Mouse (Mus musculus) embryonic stem cell, embryonic (primary cell): ENCODE measurements around the gene Slc22a20.

ENCODE experiments used
- CTCF ChIA-PET, 4 experiments: fragments of 300-600 bp in 2 of 4; fragments of 350-600 bp in 2 of 4; sonication (Branson Sonifier 250); formaldehyde crosslinking; loops; one replicate each; lab custom pipeline; 2022; ENCODE audit warnings: inconsistent platforms in 2 of 4; lab: Charles Lee
- POLR2A ChIA-PET, 4 experiments: fragments of 300-600 bp in 2 of 4; fragments of 350-600 bp in 2 of 4; sonication (Branson Sonifier 250); formaldehyde crosslinking; loops; one replicate each; lab custom pipeline; 2022; ENCODE audit warnings: antibody characterized with exemption in 4 of 4, inconsistent platforms in 1 of 4; lab: Charles Lee

Slc22a20 gene

GRCm38 (mm10) chr19:5986043-5986442, at the start of gene Slc22a20:
Gene Slc22a20, minus strand, starts transcription at chr19:5986143.
- POLR2A ChIA-PET, result interaction anchor here in 3 of 4 experiments (0.5 to 2.1 kb wide), 7 partner anchors 25 to 432 kb away, joined by 3 to 6 read pairs (median 3); partner anchors contain the start of genes Capn1 (in 1 of the 3) and Sac3d1 (in 1 of the 3)
- CTCF ChIA-PET, result interaction anchor here in 1 of 4 experiments (0.5 to 1.3 kb wide), 2 partner anchors 32 to 168 kb away, joined by 3 read pairs; no protein-coding TSS in a partner anchor

- ChIA-PET POLR2A (interaction anchor here in 3 of 4 experiments (0.5 to 3.2 kb wide), 28 partner anchors 7 to 343 kb away, joined by 3 to 37 read pairs (median 6); partner anchors contain the start of genes Capn1 (in 3 of the 3), Cdca5 (in 2 of the 3), Syvn1 (in 2 of the 3) and Zfpl1 (in 2 of the 3)), CTCF (interaction anchor here in 2 of 4 experiments (0.5 to 2.2 kb wide), 9 partner anchors 12 to 365 kb away, joined by 3 to 15 read pairs (median 7); partner anchors contain the start of gene Capn1 (in 1 of the 2))
Measured at GRCm38 (mm10) chr19:6030520-6031280, 44.8 kb upstream of the Slc22a20 start.

DNA sequence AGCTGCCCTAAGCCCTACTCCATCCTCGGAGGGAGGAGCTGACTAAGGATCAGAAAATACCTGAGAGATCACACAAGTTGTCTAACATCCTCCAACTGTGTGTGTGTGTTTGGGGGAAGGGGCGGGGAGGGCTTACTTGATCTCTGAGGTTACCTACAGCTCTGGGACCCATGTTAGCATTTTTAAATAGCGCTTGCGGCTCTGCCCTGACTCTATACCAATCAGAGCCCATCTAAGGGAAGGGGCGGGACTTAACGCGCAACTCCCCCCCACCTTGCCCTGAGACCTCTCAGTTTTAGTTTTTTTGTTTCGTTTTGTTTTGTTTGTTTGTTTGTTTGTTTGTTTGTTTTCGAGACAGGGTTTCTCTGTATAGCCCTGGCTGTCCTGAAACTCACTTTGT, 43.5 kb upstream of the Slc22a20 start:
- ChIA-PET POLR2A (interaction anchor here (0.6 to 3.2 kb wide), 35 partner anchors 8 to 1239 kb away, joined by 3 to 37 read pairs (median 3); partner anchors contain the start of genes Capn1 (in 3 of the 4), Cdca5 (in 2 of the 4), Snx15 (in 2 of the 4) and Syvn1 (in 2 of the 4)), CTCF (interaction anchor here (0.6 to 2.2 kb wide), 16 partner anchors 11 to 1088 kb away, joined by 3 to 10 read pairs (median 5); partner anchors contain the start of genes Capn1 (in 2 of the 4), Snx15 (in 1 of the 4) and Syvn1 (in 1 of the 4))

DNA sequence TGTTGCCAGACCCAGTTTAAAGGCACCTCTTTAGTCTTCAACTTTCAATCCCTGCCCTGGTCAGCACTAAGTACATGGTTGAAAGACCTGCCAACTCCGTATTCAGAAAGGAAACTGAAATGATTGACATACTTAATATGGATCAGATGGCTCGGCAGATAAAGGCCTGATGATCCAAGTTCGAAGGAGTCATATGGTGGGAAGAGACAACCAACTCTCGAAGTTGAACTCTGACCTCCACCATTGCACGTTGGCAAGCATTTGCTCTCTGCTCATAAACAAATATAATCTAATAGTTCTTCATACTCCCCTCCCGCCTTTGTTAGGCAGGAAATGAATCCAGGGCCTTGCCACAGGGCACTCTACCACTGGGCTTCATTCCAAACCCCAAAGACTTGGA, 43.0 kb upstream of the Slc22a20 start:
- POLR2A ChIA-PET, result interaction anchor here in 3 of 4 experiments (0.6 to 3.2 kb wide), 20 partner anchors 9 to 1239 kb away, joined by 3 to 37 read pairs (median 4); partner anchors contain the start of genes Capn1 (in 3 of the 3), Cdca5 (in 2 of the 3), Zfpl1 (in 2 of the 3) and Znhit2 (in 2 of the 3)

GRCm38 (mm10) chr19:6023930-6024329, 38.0 kb upstream of the Slc22a20 start:
- ChIA-PET POLR2A (interaction anchor here in 3 of 4 experiments (0.6 to 2.3 kb wide), 13 partner anchors 9 to 220 kb away, joined by 3 to 9 read pairs (median 3); partner anchors contain the start of genes Snx15 (in 1 of the 3), Syvn1 (in 1 of the 3) and Tm7sf2 (in 1 of the 3)), CTCF (interaction anchor here in 1 of 4 experiments (1.1 kb wide), 1 partner anchor 44 kb away, joined by 3 read pairs; no protein-coding TSS in a partner anchor)

More for the DNA sequence above, 43.0 kb upstream of the Slc22a20 start:
- CTCF ChIA-PET, result interaction anchor here (0.6 to 2.2 kb wide), 11 partner anchors 11 to 1089 kb away, joined by 3 to 7 read pairs (median 5); partner anchors contain the start of genes Snx15 (in 1 of the 4) and Syvn1 (in 1 of the 4)

DNA sequence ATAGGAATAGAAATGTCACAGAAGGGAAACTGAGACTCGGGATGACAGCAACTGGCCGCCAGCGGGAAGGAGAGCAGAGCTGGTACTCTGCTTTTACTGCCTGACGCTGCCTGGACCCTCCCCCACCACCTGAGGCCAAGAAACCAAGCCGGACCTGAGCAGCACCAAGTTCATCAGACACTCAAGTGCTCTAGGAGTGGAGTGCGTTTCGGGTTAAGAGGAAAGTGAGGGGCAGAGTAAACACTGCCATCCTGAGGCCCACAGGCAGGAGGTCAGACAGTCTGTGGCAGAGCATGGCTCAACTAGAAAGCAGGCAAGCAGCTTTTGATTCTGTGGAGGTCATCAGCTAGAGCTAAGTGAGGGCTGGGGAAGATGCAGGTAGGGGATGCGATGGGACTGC, 37.1 kb upstream of the Slc22a20 start:
- CTCF ChIA-PET, result interaction anchor here in 3 of 4 experiments (0.5 to 1.1 kb wide), 4 partner anchors 44 to 203 kb away, joined by 3 to 5 read pairs (median 4); partner anchors contain the start of gene Gpha2 (in 1 of the 3)

GRCm38 (mm10) chr19:6020276-6020675, 34.3 kb upstream of the Slc22a20 start:
- CTCF ChIA-PET, result interaction anchor here in 2 of 4 experiments (0.6 to 2.7 kb wide), 2 partner anchors 55 to 1371 kb away, joined by 3 to 21 read pairs; partner anchors contain the start of gene Pola2 (in 1 of the 2)
- POLR2A ChIA-PET, result interaction anchor here (0.6 to 4.4 kb wide), 17 partner anchors 10 to 725 kb away, joined by 3 to 37 read pairs (median 4); partner anchors contain the start of genes Cdca5 (in 2 of the 4), Pola2 (in 2 of the 4), Zfpl1 (in 2 of the 4) and Sf3b2 (in 1 of the 4)

More for the DNA sequence above, 37.1 kb upstream of the Slc22a20 start:
- POLR2A ChIA-PET, result interaction anchor here in 3 of 4 experiments (0.6 to 2.3 kb wide), 20 partner anchors 8 to 219 kb away, joined by 3 to 9 read pairs (median 4); partner anchors contain the start of genes Tm7sf2 (in 2 of the 3), Pola2 (in 1 of the 3), Snx15 (in 1 of the 3) and Syvn1 (in 1 of the 3)

DNA sequence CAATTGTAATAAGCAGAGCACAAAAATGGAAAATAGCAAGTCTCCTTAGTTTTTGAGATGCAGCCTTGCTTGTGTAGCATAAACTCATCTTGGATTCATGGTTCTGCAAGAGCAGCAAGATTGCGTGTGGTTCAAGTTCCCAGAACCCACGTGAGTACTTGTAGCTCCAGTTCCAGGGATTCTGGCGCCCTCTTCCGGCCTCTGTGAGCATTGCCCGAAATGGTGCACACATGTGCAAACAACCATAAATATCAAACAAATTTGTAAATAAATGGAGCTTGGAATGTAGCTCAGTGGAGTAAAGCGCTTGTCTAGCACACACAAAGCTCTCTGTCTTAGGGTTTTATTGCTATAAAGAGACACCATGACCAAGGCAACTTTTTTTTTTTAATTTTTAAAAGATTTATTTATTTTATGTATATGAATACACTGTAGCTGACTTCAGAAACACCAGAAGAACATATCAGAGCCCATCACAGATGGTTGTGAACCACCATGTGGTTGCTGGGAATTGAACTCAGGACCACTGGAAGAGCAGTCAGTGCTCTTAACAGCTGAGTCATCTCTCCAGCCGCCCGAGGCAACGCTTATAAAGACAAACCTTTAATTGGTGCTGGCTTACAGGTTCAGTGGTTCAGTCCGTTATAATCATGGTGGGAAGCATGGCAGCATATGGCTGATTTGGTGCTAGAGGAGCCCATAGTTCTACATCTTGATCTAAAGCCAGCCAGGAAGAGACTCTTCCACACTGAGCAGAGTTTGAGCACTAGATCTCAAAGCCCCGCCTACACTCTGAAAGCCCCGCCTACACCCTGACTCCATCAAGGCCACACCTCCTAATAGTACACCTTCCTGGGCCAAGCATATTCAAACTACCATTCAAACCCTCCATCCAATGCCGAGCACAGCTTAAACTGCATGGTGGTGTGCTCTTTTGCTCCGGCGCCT, 32.5 kb upstream of the Slc22a20 start:
- ChIA-PET POLR2A (interaction anchor here (0.6 to 4.7 kb wide), 104 partner anchors 9 to 457 kb away, joined by 3 to 39 read pairs (median 4); partner anchors contain the start of genes Pola2 (in 3 of the 4), Syvn1 (in 3 of the 4), Tm7sf2 (in 3 of the 4) and Arl2 (in 2 of the 4)), CTCF (interaction anchor here (0.5 to 2.7 kb wide), 53 partner anchors 9 to 1287 kb away, joined by 3 to 21 read pairs (median 4); partner anchors contain the start of genes Pola2 (in 3 of the 4), Cdc42ep2 (in 2 of the 4), Syvn1 (in 2 of the 4) and Men1 (in 1 of the 4))

DNA sequence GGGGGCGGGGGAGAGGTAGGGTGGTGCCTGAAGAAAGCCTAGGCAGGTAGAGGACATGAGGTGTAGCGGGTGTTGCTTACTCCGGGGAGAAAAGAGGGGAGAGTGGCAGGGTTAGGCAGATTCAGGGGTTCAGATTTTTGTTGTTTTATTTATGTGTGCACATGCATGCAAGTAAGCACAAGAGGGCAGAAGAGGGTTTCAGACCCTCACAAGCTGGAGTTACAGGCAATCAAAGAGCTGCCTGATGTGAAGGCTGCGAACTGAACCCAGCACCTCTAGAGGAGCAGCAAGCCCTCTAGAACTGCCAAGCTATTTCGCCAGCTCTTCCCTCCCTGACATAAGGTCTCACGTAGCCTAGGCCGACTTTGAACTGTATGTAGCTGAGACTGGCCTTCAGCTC, 30.6 kb upstream of the Slc22a20 start:
- ChIA-PET POLR2A (interaction anchor here (0.6 to 4.7 kb wide), 75 partner anchors 8 to 529 kb away, joined by 3 to 23 read pairs (median 6); partner anchors contain the start of genes Cdc42ep2 (in 3 of the 4), Pola2 (in 3 of the 4), Syvn1 (in 2 of the 4) and Tm7sf2 (in 2 of the 4)), CTCF (interaction anchor here (0.6 to 3.4 kb wide), 40 partner anchors 9 to 317 kb away, joined by 3 to 58 read pairs (median 4); partner anchors contain the start of genes Pola2 (in 3 of the 4), Cdc42ep2 (in 2 of the 4), Snx15 (in 2 of the 4) and Arl2 (in 1 of the 4))

- POLR2A ChIA-PET, result interaction anchor here (0.5 to 4.7 kb wide), 128 partner anchors 8 to 591 kb away, joined by 3 to 23 read pairs (median 5); partner anchors contain the start of genes Syvn1 (in 4 of the 4), Cdc42ep2 (in 3 of the 4), Pola2 (in 3 of the 4) and Tm7sf2 (in 3 of the 4)
- CTCF ChIA-PET, result interaction anchor here (0.5 to 3.4 kb wide), 58 partner anchors 8 to 677 kb away, joined by 3 to 58 read pairs (median 4); partner anchors contain the start of genes Pola2 (in 4 of the 4), Arl2 (in 2 of the 4), Cdc42ep2 (in 2 of the 4) and Snx15 (in 2 of the 4)
Measured at GRCm38 (mm10) chr19:6015511-6016315, 29.8 kb upstream of the Slc22a20 start, which contains the start of gene Capn1. Gene Capn1, minus strand, starts transcription at chr19:6015897.

GRCm38 (mm10) chr19:6014991-6015510, 29.1 kb upstream of the Slc22a20 start:
- CTCF ChIA-PET, result interaction anchor here (0.5 to 3.4 kb wide), 41 partner anchors 13 to 527 kb away, joined by 3 to 58 read pairs (median 4); partner anchors contain the start of genes Pola2 (in 4 of the 4), Cdc42ep2 (in 2 of the 4), Snx15 (in 2 of the 4) and Arl2 (in 1 of the 4)
- POLR2A ChIA-PET, result interaction anchor here (0.5 to 4.7 kb wide), 116 partner anchors 7 to 816 kb away, joined by 3 to 23 read pairs (median 5); partner anchors contain the start of genes Syvn1 (in 4 of the 4), Cdc42ep2 (in 3 of the 4), Pola2 (in 3 of the 4) and Tm7sf2 (in 3 of the 4)

- ChIA-PET CTCF (interaction anchor here in 1 of 4 experiments (3.4 kb wide), 1 partner anchor 89 kb away, joined by 22 read pairs; the partner anchor contains the start of gene Cdc42ep2), POLR2A (interaction anchor here in 3 of 4 experiments (1.2 to 3.9 kb wide), 7 partner anchors 11 to 72 kb away, joined by 3 to 20 read pairs (median 6); partner anchors contain the start of genes Pola2 (in 1 of the 3) and Znhit2 (in 1 of the 3))
Measured at GRCm38 (mm10) chr19:6013691-6014090, 27.7 kb upstream of the Slc22a20 start.

GRCm38 (mm10) chr19:6009137-6009536, 23.2 kb upstream of the Slc22a20 start:
- ChIA-PET POLR2A (interaction anchor here (0.6 to 2.4 kb wide), 16 partner anchors 9 to 574 kb away, joined by 3 to 10 read pairs (median 4); partner anchors contain the start of genes Pola2 (in 1 of the 4) and Syvn1 (in 1 of the 4)), CTCF (interaction anchor here in 3 of 4 experiments (0.5 to 2.8 kb wide), 8 partner anchors 9 to 331 kb away, joined by 3 to 9 read pairs (median 5); no protein-coding TSS in a partner anchor)
